Mouse (Mus musculus) stomach, postnatal 0 days (tissue): Measurements from ENCODE around the gene Iqschfp.

ENCODE experiments used
- CTCF ChIP-seq: IDR thresholded peaks from 2 replicates; pipeline ENCODE4 v1.5.1; 2016; ENCODE audit warnings: antibody characterized with exemption, low read depth, mild to moderate bottlenecking, moderate library complexity
- EP300 ChIP-seq: optimal IDR thresholded peaks from 2 replicates; pipeline ENCODE3; 2016; ENCODE audit warnings: antibody characterized with exemption

DNA sequence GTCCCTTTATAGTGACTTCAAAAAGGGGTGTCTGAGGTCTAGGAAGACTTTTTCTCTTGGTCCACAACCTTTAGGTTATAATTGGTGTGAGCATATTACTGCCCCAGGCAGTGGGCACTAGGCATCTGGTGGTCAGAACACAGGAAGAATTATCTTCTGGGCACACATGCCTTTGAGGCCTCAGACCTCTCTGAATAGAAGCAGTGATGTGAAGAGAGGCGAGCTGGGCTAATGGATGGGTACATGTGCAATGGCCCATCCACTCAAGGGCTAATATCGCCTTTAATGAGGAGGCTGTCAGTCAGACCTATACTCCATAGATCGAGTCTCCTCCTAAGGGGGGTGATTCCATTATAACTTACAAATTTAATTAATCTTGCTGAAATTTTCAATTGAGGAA lies 7.7 kb upstream of the Iqschfp start:
- TF ChIP-seq CTCF (no peak), EP300 (no peak)
